Mouse (Mus musculus) erythroblast, adult 5-6 weeks (primary cell): Measurements from ENCODE around the gene Tle2. TPM values are rescaled to one million over a fixed set of nuclear protein-coding genes. Genes with fewer than 3 reads are reported as not detected.
A peak's percentile ranks its signal among the peaks of the same experiment; 100 is the strongest.

Experiments used
- ATAC-seq: replicated peaks from 2 replicates; pipeline ENCODE4 v1.8.0; 2016; ENCODE audit warnings: moderate number of reproducible peaks, mild to moderate bottlenecking, moderate TSS enrichment, inconsistent platforms; ENCODE audit not compliant: poor library complexity, low FRiP score, severe bottlenecking
- total RNA-seq, 2 experiments: library from RNA; stranded (forward) in 1 of 2; stranded (reverse) in 1 of 2; fragments of 150-400 nt in 1 of 2; fragments of 200-764, 138-1000 nt in 1 of 2; gene quantifications; 2 replicates each; pipeline versions ENCODE4 v1.2.3 to v1.2.4; 2015 to 2017; ENCODE audit warnings: low replicate concordance in 2 of 2

Gene Tle2
- total RNA-seq, 2 experiments from 2014 or later, result not detected

DNA sequence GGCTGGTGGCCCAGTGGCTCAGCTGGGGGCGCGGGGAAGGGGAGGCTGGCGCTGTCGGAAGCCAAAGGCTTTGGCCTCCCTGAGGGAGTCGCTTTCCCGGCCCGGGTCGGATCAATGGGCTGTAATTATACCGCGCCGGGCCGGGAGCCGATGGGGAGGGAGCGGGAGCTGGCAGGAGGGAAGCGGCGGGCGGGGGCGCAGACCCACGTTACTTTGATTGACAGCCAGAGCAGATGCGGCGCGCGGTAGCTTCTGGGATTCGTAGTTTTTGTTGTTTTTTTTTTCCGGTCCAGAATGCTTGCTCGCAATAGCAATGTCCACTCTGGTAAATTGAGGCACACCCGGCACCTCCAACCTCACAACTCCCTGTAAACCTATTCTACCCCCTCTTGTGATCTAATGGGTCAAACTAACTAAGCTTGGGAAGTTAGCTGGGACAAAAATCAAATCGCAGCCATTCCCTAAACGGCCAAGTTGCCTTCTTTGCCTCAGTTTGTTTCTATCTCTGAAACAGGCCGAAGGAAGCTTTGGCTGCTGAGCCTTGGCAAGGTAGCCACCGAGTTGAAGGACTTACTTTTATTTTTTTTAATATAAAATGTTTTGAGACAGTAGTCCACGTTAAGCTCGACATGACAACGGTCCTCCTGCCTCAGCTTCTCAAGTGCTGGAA lies 3.4 kb upstream of the Tle2 start:
- peak; percentile 38; the same call in 1 of the 2 replicates for ATAC-seq

DNA sequence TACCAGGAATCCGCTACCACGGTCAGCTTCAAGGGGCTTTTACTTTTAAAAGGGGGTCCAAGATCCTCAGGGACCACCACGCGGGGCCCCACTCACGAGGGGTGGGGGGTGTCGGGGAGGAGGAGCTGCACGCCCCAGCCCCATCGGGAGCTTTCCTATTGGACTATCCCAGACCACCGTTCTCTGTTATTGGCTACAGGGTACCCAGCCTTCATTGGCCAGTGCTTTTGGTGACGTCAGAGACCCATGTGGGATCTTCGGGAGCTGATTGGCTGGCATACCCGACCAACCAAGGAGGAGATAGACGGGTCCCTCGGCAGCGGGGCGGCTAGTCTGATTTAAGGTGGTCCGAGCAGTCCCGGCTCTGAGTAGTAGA lies 2.9 kb upstream of the Tle2 start:
- peak; percentile 96 for ATAC-seq

GRCm38 (mm10) chr10:81572133-81572671 lies 2.2 kb upstream of the Tle2 start:
- no peak for ATAC-seq

DNA sequence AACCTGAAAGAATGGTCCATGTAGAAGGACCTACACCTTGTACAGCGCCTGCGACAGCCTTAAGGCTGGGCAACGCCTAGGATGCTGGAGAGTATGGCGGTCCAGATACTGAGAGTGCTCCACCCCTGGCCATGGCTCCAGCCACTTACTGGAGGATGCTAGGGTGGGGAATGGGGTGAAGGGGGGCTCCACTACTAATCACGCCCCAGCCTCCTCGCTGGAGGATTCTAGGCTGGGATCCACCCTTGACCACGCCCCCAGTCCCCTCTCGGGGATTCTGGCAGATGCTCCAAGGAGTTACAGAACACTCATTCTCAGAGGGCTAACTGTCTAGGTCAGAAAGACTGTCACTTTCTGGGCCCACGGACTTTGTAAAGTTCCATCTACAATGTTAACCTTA lies 1.4 kb upstream of the Tle2 start:
- no peak for ATAC-seq

DNA sequence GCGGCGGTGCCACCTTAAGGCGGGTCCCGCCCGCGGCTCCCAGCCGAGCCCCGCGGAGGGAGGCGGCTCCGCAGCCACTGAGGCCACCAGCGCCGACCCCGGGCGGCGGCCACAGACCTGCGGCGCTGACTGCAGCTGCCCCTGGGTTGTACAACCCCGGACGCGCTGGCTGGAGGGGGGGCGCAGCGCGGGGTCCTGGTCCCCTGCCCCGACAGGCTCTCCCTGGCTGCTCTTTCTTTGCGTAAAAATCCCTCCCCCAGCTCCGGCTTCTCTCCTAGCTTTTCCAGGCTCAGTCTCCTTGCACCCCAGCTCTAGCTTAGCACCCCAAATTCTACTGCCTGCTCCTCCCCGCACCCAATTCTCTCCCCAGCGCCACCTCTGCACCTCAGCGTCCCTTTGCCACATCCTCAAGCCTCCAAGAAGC lies 859 bp downstream of the Tle2 start:
- ATAC-seq, result no peak

GRCm38 (mm10) chr10:81575695-81576094 lies 1.3 kb downstream of the Tle2 start:
- no peak for ATAC-seq

GRCm38 (mm10) chr10:81579967-81580366 lies 5.6 kb downstream of the Tle2 start:
- no peak for ATAC-seq

- ATAC-seq, result no peak
Observed at GRCm38 (mm10) chr10:81580441-81581070, 6.2 kb downstream of the Tle2 start.

DNA sequence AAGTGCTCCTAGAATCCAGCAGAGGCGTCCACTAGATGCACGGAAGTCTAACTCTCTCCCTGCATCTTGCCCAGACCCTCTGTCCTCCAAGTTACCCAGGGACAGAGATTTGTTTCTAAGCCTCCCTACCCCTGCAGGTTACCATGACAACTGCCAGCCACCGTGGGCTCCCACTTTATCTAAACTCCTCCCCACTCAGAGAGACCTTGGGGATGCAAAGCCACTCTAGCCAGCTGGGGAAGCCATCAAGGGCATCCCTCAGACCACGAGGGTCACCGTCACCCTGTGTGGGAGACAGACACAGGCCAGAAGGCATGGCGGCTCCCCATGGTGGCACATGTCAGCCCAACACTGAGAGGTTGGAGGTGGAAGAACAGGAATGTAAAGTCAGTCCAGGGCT lies 9.0 kb downstream of the Tle2 start:
- no peak for ATAC-seq

DNA sequence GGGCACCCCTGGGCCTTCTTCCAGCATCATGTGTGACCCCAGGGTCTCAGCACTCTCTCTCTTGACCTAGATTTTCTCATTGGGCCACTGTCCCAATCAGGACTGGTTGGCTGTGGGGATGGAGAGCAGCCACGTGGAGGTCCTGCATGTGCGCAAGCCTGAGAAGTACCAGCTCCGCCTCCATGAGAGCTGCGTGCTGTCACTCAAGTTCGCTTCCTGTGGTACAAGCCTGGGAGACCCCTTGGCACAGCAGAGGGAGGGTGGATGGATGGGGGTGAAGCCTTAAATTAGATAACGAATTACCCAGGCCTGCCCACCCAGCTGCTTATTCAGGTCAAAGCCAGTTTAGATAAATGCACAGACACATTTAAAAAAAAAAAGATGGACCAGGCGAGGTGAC lies 14.4 kb downstream of the Tle2 start:
- ATAC-seq, result no peak

DNA sequence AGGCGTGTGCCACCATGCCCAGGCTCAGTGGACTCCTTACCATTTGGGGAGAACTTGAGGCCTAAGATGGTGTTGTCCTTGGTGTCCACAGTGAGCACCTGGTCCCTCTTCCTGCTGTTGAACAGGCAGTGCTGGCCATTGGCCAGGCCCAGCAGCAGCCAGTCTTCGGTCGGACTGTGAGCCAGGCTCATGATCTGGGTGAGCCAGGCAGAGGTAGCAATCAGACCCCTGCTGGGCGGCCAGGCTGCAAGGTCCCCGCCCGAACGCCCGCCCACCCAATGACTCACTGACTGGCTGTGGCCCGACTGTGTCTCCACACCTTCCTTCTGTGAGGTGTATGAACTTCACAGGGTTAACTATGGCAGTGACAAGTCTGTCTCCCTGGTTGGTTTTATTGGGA lies 17.5 kb downstream of the Tle2 start:
- ATAC-seq, result no peak

GRCm38 (mm10) chr10:81592631-81593030 lies 18.3 kb downstream of the Tle2 start:
- no peak for ATAC-seq

DNA sequence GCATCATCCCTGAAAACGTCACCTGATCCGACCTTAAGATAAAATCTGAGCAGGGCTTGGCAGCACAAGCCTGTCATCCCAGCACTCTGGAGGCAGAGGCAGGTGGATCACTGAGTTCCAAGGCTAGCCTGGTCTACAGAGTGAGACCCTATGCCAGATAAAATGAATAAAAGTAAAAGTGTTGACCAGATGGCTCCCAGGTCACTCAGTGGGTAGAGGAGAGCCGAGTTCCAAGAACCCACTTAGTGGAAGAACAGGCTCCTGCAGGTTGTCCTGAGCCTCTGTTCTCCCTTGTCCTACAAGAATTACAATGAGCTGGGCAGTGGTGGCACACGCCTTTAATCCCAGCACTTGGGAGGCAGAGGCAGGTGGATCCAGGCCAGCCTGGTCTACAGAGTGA lies 18.9 kb downstream of the Tle2 start:
- no peak for ATAC-seq

- no peak for ATAC-seq
Observed at GRCm38 (mm10) chr10:81593935-81594334, 19.6 kb downstream of the Tle2 start.

DNA sequence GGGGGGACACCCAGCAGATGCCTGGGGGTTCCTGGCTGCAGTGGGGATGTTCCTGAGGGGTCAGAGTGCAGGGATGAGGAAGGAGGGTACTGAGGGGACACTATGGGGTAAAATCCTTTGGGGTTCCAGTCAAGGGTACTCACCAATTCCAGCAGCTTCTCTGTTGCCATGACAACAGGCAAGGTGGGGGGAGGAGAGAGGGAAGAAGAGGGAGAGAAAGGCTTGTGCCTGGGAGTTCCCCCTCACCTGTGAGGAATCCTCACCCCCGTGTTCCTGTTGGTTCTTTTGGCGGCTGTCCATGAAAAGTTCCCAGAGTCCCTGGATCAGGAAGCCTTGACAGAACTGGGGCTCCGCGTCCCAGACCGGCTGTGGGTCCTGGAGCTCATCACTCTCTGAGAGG lies 21.2 kb downstream of the Tle2 start:
- ATAC-seq, result no peak

DNA sequence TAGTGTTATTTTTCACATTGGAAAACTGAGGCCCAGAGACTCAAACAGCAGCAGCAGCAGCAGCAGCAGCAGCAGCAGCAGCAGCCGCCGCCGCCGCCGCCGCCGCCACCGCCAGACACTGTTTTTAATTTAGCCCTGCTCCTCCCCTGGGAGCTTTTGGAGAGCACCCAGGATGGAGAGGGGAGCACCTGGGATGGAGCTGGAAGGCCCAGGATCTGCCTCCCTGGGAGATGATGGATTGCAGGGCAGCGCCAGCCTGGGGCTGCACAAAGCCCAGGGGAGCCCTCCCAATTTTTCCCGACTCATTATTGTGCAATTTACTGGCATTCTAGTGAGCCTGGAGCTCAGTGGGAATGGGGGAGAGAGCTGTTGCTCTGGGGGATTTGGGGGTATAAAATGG lies 22.2 kb downstream of the Tle2 start:
- no peak for ATAC-seq

- ATAC-seq, result no peak
Observed at GRCm38 (mm10) chr10:81597137-81597950, 23.0 kb downstream of the Tle2 start.

DNA sequence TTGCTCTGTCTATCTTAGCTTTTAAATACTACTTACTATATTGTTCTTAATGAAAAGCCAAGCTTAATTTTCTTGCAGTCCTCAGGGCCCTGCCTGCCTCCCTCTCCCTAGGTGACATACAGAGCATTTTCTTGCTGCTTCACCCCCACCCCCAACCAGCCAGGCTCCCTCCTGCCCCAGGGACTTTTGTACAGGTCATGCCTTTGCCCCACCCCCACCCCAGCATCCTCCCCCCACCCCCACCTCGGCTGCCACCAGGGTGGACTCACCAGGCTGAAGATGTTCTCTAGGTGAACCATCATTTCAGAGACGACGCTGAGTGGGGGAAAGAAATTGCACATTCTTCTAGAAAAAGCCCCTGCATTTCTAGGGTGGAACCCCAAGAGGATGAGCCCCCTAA lies 24.0 kb downstream of the Tle2 start:
- no peak for ATAC-seq

DNA sequence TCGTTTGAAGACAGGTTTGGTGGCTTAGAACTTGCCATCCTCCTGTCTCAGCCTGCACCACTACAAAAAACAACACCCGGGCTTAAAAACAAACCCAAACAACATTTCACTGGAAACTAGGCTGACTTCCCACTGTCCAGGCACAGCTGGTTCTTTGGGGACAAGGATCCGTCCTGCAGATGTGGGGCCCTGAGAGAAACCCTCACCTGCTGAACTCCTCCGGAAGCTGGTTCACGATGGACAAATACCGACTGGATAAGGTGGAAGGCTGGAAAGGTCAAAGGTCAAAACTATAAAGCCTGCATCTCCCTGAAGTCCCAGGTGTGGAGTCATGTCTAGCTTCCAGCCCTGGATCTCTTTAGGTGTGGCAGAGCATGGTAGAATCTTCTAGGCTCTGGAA lies 24.5 kb downstream of the Tle2 start:
- no peak for ATAC-seq

GRCm38 (mm10) chr10:81599630-81600029 lies 25.3 kb downstream of the Tle2 start:
- ATAC-seq, result no peak

- no peak for ATAC-seq
Observed at GRCm38 (mm10) chr10:81600096-81600495, 25.7 kb downstream of the Tle2 start.
